Mouse (Mus musculus) ES-Bruce4 (cell line): Measurements from ENCODE around the gene Cln5.

Source experiments
- CTCF ChIP-seq: IDR thresholded peaks from one replicate; pipeline ENCODE4 v1.8.1; 2011; ENCODE audit warnings: low read depth, low read length
- POLR2A ChIP-seq: IDR thresholded peaks from one replicate; pipeline ENCODE4 v1.8.1; 2011; ENCODE audit warnings: low read length; ENCODE audit not compliant: insufficient read depth

DNA sequence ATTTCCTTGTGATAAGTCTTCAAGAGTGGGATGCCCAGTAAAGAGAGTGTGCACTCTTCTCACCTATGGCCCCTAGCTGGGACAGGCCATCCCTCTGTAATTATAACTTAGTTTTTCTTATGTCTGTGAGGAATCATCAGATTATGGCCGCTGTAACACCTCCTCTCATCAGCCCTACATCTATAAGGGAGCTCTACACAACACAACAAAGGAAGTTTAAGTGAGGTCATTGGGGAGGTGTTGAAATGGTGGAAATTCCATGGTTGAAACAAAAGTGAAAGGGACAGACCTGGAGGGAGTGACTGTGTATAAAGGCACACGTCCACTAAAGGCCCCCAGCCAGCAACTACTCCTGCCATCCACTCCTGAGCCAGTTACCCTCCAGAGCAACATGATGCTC, 23.3 kb upstream of the Cln5 start, which contains the start of gene Acod1:
- no peak for TF ChIP-seq CTCF
- TF ChIP-seq POLR2A = no peak
